Mouse (Mus musculus) brain, embryonic 18.5 days (tissue): Measurements from ENCODE around the gene Sost.
"Not testable (repeated sequence)": the region's sequence is repeated elsewhere in the genome, so short reads cannot be mapped to it uniquely, and the experiment has no call there.

Experiments used
- DNase-seq: peaks from one replicate; pipeline ENCODE4 v3.0.0-alpha.2; 2012; ENCODE audit warnings: low read depth, low spot score

Sost gene

GRCm38 (mm10) chr11:101966965-101967614 is at the start of gene Sost:
TSS of gene Sost (minus strand) at chr11:101967015.
- no peak for DNase-seq

- no peak for DNase-seq
These were observed 49.3 kb upstream of the Sost start for GRCm38 (mm10) chr11:102016136-102016535.

GRCm38 (mm10) chr11:102015472-102015871 is 48.7 kb upstream of the Sost start:
- DNase-seq = no peak

- DNase-seq = no peak
These were observed 46.4 kb upstream of the Sost start for GRCm38 (mm10) chr11:102013201-102013600.

GRCm38 (mm10) chr11:102011510-102011909 is 44.7 kb upstream of the Sost start:
- no peak for DNase-seq

GRCm38 (mm10) chr11:102010140-102010539 is 43.3 kb upstream of the Sost start:
- no peak for DNase-seq

- DNase-seq = no peak
These were observed 42.3 kb upstream of the Sost start for GRCm38 (mm10) chr11:102008954-102009637.

- DNase-seq = no peak
These were observed 41.6 kb upstream of the Sost start for GRCm38 (mm10) chr11:102008372-102008771.

GRCm38 (mm10) chr11:102006688-102007087 is 39.9 kb upstream of the Sost start:
- DNase-seq = no peak

- no peak for DNase-seq
These were observed 39.5 kb upstream of the Sost start for GRCm38 (mm10) chr11:102006271-102006670.

- no peak for DNase-seq
These were observed 37.4 kb upstream of the Sost start for GRCm38 (mm10) chr11:102004251-102004650.

GRCm38 (mm10) chr11:101999466-101999865 is 32.7 kb upstream of the Sost start:
- DNase-seq = no peak

- no peak for DNase-seq
These were observed 31.4 kb upstream of the Sost start for GRCm38 (mm10) chr11:101998258-101998657.

- DNase-seq = no peak
These were observed 29.1 kb upstream of the Sost start for GRCm38 (mm10) chr11:101995938-101996337.

GRCm38 (mm10) chr11:101994100-101994499 is 27.3 kb upstream of the Sost start:
- no peak for DNase-seq

- no peak for DNase-seq
These were observed 25.6 kb upstream of the Sost start for GRCm38 (mm10) chr11:101992411-101992810.

GRCm38 (mm10) chr11:101991813-101992212 is 25.0 kb upstream of the Sost start:
- no peak for DNase-seq

GRCm38 (mm10) chr11:101990244-101990643 is 23.4 kb upstream of the Sost start:
- no peak for DNase-seq

- no peak for DNase-seq
These were observed 20.1 kb upstream of the Sost start, which contains the start of gene Dusp3 for GRCm38 (mm10) chr11:101986913-101987312. TSS of gene Dusp3 (minus strand) at chr11:101987013.

- DNase-seq = no peak
These were observed 19.2 kb upstream of the Sost start for GRCm38 (mm10) chr11:101985990-101986389.

- DNase-seq = not testable (repeated sequence)
These were observed 18.6 kb upstream of the Sost start for GRCm38 (mm10) chr11:101985450-101985849.

GRCm38 (mm10) chr11:101984054-101985025 is 17.5 kb upstream of the Sost start, which contains the start of gene Cfap97d1:
TSS of gene Cfap97d1 (plus strand) at chr11:101984279.
- DNase-seq = peak; percentile 84
